Mouse (Mus musculus) layer of hippocampus, adult 9-10 months (tissue): ENCODE results near the gene Erich4.

Source experiments
- DNase-seq: peaks from one replicate; pipeline ENCODE4 v3.0.0; 2022; ENCODE audit warnings: low spot score

The Erich4 gene

DNA sequence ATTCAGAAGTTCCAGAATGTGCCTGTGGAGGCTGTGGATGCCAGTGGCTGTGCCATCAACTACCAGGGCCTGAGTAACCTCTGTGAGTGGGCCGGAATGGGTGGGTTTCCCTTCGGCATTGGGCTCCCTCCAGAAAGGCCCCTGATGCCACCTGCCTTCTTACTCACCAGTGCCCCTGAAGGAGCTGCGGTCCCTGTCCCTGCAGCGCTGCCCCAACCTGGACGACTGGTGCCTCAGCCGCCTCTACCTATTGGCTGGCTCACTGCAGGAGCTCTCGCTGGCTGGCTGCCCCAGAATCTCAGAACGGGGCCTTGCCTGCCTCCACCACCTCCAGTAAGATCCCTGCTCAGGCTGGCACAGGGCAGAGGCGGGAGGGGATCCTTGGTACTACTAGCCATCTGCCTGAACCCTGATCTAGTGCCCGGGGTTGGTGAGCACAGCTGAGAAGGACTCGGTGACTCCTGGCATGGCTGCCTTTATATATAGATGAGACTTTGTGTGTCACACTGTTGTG is 8.2 kb upstream of the Erich4 start:
- DNase-seq, result no peak

DNA sequence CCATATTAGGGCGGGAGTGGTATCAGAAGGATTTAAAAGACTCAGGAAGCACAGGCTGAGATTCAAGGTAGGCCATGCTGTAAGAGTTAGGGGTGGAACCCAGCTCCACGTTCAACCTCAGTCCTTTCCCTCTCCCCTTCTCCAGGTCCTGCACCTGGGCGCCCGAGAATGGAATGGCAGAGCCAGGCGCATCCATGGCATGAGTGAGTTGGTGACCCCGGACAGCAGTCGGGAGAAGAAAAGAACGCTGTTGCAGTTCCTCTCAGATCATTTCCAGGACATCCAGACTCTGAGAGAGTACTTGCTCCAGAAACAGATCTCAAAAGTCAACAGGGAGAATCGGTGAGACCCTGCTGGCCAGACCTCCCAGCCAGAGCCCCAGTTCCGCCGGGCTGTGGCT is 5.1 kb upstream of the Erich4 start:
- DNase-seq, result no peak

DNA sequence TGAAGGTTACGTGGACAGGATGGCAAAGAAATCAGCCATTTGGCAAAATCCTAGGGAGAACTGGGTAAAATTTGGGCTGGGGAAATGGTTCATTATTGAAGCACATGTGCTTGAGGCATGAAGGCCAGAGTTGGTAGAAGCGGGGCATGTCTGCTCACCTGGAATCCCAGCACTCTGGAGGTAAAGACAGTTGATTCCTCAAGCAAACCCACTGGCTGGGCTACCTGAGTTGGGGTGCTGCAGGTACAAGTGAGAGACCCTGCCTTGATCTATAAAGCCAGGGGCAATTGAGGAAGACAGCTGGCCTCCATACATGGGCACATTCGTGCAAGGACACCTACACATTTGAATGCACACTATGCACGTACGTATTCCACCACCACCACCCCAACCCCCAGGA is 4.4 kb upstream of the Erich4 start:
- DNase-seq, result no peak

DNA sequence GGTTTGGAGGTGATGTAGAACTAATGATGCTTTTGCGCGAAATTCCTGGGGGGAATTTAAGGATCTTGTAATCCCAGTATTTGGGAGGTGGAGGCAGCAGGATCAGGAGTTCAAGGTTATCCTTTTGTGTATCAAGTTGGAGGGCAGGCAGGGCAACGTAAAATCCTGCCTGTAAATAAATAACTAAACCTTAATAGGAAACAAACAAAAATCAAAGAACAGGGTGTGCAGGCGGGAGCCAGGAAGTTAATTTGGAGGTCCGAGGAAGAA is 4.0 kb upstream of the Erich4 start:
- DNase-seq, result no peak

DNA sequence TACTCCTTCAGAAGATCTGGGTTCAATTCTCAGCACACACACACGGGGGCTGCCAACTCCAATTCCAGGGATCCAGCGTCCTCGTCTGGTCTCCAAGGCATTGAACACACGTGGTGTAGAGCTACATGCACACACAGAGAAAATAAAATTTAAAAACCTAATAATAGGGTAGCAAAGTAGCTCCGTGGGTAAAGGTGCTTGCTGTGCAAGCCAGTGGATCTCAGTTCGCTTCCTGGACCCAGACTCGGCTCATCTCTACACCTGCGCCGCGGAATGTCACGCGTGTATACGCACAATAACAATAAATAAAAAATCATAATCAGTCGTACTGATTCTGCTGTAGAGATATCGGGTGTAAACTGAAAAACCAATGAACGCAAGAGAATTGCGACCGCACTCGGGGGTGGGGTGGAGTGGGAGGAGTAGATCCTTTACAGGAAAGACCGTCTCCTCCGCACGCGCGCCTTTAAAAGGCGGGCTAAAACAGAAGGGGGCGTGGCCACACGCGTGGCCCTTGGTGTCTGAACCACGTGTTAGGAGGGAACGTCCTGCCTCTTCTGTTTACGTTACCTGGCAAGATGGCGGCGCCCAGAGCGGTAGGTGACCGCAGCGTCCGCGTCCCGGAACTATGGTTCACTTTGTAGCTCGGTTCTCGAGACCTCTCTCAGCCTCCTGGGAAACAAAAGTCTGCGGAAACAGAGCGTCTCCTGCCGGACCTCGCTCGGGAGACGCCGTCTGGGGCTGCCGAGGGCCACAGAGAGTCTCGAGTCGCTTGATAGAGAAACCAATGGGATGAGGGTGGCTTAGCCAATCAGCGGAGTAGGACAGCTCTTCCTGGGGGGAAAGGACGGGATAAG is 3.4 kb upstream of the Erich4 start, which contains the start of gene Dmac2:
Gene Dmac2, plus strand, starts transcription at position 550 of the 857 bp plus-strand sequence.
- peak; percentile 77 for DNase-seq

DNA sequence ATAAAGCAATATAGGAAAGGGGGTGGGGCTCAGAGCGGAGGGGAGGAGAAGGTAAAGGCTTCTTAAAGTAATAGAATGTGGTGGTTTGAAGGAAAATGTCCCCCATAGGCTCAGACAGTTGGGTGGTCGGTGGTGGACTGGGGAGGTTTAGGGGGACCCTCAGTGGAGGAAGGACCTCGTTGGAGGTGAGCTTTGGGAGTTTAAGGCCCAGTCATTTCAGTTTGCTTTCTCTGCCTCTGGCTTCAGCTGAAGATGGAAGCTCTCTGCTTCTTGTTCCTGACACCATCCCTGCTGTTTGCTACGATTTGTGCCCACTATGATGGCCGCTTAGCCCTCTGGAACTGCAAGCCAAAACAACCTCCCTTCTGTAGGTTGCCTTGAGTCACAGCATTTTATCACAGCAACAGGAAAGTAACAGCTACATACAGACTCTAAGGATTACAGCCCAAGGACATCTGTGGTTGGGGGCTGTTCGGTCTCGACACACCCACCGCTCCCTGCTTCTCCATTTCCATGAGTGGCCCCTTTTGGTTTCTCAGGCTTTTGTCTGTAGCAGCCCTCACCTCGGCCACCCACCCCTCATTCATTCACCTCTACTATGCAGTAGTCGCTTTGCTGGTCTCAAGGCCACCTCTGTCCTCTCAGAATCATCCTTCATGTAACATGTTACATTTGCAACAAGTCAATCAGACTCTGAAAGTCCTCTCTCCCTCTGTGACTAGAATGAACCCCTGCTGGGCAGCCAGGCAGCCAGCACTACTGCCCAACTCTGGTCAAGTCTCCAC is 1.9 kb upstream of the Erich4 start:
- DNase-seq, result no peak

DNA sequence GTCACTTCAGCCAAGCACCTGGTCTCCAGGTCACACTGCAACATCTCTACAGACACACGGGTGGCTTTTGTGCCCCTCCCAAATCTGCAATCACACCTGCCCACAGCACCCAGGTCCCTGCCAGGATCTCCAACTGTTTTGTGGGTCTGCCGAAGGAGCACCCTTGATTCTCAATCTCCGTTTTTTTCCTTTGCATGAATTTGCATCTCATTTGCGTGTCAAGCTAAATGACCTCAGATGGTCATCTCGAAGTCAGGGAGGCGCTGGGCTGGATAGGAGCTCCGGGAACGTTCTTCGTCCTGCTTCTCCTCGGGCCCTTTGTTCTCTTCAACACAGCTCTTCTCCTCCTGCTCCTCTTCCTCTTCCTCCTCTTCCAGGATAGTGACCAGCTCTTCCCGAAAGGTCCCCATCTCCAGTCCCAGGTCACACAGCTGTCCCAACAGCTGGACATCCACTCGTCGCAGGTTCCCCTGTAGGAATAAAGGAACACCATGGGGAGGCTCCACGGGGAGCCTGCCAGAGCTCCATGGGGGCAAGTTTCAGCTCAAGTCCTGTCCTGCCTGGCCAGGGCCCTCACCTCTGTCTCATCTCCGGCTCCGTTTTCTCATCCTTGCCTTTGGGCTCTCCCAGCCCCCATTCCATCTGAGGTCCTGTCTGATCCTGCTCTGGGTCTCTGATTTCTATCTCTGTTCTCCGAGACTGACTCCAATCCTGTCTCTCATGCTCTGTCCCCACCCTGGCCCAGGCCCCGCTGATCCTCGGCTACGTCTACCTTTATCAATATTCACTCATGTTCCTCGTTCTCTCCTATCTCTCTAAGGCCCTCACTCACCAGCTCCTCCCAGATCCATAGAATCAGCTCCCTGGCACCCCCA is 624 bp downstream of the Erich4 start:
- no peak for DNase-seq

DNA sequence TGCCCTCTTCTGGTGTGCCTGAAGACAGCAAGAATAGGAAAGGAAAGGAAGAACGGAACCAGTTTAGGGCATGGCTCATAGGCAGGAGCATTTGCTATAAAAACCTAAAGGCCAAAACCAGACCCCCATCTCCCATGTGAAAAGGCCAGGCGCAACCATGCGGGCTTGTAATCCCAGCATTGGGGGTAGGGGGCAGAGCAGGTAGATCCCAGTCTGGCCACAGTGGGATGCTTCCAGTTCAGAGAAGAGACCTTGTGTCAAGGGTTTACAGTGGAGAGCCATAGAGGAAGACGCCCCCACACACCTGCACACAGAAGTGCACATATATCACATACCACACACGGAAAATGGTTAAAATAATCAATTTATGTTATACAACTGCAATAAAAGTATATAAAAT is 1.6 kb downstream of the Erich4 start:
- no peak for DNase-seq

DNA sequence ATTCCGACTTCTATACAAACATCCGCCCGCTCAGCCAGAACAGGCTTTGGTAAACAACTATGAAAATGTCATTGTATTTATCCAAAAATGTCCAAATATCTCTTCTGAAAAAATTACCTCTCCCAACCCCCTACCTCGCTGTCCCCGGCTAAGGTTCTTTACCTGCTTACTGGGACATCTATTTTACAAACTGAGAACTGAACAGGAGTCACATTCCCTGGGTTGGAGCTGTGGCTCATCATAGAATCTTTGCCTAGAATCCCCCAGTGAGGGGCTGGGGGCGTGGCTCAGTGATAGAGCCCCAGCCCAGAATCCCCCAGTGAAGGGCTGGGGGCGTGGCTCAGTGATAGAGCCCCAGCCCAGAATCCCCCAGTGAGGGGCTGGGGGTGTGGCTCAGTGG is 4.2 kb downstream of the Erich4 start:
- DNase-seq, result no peak

DNA sequence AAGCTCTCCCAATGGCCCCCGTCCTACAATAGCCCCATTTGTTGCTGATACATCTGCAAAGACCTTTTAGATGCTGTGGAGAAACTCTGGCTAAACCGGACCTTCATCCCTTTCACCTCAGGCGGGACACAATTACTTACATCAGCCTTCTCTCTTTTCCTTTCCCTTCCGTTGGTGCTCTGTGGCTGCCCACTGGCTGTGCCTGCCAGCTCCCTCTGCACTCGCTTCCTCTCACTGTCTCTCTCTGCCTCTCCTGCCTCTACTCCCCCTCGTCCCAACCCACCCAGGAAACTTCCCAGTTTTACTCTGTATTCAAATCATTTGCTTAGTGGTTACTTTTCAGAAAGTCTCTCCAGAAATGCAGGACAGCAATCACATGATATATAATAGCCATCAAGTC is 5.6 kb downstream of the Erich4 start:
- DNase-seq, result no peak

DNA sequence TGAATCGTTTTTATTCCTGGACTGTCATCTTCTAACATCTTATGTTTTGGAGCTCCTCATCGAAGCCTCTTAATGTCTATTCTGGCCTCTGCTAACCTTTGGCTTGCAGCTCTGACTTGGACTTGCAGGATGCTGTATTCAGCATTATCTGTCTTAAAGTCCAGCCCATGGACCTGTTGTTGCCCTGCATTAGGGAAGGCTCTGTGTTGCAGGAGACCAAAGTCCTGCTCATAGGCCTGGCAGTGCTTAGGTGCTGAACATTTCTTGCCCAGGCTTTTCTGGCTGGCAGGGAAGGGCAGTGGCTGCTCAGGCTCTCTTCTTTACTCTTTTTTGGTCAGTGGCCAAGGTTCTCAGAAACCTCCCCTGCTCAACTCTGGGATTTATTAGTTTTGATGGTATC is 8.5 kb downstream of the Erich4 start:
- DNase-seq, result no peak

DNA sequence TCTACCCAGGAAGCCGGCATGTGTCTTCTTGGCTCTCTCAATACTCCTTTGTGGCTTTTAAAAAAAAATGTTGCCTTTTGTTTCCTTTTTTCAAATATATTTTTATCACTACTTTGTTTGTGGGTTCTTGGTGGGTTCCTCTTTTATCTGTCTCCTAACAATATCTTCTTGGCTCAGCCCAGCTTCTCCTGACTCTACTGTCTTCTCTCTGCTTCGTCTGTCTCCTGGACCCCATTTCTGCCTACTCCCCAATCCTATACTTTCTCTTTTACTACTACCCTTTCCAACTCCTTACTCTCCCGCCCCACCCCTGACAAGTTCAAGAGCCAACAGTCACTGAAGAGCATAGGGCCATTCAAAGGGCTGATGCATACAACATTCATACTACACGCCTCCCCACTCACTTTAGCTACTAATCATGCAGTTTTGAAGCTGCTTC is 9.0 kb downstream of the Erich4 start:
- DNase-seq, result no peak

DNA sequence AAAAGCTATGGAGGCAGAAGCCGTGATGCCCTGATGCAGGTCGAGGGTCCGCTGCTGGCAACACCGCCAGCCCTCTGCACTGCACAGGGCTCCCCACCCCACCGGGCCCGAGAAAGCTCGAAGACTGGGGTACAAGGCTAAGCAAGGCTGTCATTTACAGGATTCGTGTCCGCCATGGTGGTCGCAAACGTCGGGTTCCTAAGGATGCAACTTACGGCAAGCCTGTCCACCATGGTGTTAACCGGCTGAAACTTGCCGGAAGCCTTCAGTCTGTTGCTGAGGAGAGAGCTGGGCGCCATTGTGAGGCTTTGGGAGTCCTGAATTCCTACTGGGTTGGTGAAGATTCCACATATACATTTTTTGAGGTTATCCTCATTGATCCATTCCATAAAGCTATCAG is 14.3 kb downstream of the Erich4 start:
- no peak for DNase-seq

DNA sequence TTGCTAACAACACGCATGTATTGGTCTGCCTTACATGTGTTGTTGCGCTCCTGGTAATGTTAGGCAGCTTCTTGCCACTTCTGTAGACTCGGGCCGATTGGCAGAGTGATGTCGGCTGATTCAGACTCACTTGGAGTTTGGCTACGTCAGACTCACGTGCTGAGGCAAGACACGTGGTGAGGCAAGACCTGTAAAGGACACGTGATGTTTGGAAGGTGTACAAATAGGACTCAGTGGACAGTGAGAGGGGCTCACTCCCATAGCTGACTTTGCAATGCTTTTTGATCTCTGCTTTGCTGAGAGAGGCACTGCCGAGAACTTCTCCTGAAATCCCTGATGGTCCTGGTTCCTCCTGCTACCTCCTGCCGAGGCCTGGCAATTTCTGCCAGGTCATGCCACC is 15.0 kb downstream of the Erich4 start:
- no peak for DNase-seq

DNA sequence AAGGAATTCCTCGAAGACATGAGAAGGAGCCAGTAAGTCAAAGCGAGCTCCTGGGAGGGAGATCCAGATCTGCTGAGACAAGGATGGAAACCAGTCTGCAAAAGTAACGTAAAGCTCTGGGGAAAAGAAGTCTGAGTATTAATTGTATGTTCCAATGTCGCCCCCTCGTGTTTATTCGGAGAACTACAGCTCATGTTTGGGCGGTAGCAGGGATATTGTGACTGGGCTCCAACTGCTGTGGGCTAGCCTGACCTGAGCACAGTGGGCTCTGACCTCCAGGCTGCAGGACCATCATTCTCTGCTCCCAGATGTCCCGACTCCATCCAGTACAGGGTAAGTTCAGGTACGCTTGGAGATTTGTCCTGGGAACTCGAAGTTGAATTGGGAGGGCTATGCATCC is 16.0 kb downstream of the Erich4 start:
- DNase-seq, result peak; percentile 80

DNA sequence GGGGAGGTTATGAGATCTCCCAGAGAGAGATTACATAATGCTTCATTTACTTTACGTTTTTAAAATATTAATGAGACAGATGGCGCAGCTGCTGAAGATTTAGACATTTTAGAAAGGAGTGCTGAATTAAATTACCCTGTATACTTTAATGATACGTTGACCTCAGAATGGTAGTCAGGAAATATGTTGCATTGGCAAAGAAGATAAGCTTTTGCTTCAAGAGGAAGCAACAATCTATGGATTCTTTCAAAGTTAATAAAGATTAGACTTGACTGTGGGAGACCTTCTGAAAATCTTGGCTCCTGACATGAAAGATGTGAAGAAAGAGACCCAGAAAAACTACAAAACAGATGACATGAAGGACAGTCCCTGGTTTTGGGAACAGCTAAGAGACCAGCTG is 21.8 kb downstream of the Erich4 start:
- no peak for DNase-seq

DNA sequence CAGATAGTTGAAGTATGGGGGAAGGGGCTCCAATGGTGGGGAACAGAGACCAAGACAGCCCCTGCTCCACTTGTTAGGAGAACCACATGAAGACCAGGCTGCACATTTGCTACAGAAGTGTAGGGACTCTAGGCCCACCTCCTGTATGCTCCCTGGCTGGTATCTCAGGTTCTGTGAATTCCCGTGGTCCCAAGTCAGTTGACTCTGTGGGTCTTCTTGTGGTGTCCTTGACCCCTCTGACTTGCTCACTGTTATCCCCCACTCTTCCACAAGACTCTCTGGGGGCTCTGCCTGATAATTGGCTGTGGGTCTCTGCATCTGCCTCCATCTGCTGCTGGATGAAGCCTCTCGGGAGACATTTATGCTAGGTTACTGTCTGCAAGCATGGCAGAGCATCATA is 24.5 kb downstream of the Erich4 start:
- no peak for DNase-seq

DNA sequence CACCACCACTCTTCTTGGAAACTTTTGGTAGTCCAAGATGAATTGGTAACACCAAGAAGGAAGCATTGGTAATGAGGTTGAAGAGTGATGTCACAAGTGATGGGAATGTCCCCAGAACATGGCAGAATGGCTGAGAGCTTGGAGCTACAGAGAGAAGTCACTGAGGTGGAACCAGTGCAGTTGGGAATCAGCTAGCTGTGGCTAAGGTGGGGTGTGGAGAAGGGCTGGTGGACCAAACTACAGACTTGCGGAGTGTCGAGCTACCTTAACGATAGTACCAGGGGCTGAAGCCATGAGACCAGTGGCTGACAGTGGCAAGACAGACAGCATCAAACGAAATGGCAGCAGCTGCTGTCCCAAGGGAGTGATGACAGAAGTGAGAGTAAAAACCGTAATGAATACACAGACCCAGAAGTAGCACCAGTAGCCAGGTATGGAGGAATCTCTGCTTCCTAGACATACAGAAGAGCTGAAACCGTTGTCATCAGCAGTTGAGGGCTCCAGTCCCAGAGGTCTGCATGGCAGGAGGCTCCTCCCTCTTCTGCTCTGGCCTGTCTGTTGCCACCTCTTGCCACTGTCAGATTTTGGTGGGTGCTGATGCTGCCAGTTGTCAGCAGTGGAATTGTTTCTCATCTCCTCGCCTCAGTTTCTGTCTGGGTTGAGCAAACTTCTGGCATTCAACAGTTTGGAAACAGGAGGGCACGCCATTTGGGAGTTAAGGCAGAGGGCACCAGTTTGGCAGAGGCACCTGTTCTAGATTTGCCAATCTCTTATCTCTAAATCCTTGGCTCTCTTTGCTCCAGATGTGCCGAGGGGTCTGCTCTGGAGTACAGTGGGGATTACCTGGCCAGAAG is 30.1 kb downstream of the Erich4 start:
- DNase-seq, result no peak

DNA sequence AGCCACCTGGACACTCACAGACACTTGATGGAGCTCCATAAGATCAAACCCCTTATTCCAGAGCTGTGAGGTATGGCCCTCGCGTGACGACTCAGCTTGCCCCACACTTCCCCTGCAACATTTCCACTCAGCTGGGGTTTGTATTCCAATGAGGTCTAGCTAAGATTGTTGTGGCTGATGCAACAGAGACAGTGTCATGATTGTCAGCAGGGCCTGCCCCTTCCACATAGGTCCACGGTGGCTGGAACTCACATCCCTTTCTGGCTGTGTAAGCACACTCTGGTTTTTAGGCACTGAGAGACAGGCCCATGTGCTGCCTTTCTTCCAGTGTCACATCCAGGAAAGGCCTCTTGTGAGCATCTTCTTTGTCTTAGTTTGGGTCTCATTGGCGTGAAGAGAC is 31.0 kb downstream of the Erich4 start:
- DNase-seq, result no peak

DNA sequence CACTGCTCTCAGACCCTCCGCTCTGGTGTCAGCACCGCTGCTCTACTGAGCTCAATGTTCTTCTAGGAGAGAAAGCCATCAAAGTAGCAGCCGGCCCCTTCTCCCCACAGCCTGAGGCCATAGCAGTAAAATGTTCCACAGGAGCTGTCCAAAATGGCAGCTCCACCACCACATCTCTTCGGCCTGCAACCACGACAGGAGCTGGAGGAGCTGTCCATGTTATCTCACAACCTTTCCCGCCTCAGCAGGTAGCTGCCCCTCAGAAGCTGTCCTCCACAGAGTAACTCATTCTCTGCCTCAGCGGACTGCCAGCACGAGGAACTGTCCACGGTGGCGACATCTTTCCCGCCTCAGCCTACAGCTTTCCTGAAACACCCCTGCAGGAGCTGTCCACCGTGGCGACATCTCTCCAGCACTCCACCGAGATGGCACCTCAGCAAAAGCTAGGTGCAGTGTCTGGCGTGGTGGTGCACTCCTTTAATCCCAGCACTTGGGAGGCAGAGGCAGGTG is 33.3 kb downstream of the Erich4 start:
- no peak for DNase-seq

DNA sequence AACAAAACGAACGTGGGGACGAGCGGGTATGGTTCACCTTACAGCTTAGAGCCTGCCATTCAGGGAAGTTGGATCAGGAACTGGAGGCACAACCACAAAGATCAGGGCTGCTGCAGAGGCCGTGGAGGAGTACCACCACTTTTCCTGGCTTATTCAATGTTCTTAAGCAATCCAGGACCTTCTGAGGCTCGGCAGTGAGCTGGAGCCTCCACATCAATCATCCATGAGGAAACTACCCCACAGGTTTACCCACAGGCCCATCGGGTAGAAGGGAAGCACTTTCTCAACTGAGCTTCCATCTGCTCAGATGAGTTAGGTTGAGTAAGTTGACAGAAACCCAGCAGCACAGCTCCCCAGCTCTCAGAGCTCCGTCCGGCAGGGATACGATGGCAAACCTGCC is 36.3 kb downstream of the Erich4 start:
- DNase-seq, result no peak
